In the genomic region with DNA sequence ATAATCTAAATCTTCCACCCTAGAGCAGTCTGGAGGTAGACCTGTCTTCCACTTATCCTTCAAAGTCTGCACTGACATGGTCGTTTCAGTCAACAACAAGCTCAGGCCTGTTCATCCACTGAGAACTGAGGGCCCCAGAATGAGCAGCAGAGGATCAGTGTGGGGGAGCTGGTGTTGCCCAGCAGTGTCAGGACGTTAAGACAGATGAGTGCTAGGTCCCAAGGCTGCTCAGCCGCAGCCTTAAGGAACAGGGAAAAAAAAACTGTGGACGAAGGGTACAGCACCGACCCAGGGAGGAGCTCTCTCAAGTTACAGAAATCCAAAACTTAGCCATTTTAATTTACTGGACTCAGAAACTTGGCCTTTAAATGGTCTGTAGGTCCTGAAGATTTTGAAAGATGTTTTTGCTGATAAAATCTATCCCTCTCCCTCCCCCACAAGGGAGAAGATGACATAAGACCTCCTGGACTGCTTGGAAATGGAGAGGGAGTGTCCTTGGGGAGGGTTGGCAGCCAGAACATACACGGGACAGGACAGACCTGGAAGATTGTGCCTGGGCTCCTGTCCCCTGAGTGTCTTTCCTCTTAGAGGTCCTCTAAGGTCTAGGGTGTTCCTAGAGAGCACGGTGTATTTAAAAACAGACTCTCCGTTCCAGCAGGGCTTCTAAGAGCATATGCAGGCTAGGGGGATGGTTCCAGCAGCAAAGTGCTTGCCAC, we compare ENCODE assay signal across 11 mouse cellular contexts.
DNase-seq lines count a peak whose midpoint lies in the region.
"Had no signal": no experiment of that assay in that cellular context is flagged by ENCODE, and none has a peak within 500 bp of the region (broad histone marks: within the 10 kb centered on the region; RNA-seq: fewer than 3 reads in every experiment).

No protein-coding gene starts in this region.

- intact Hi-C loops in heart, postnatal 25 days (cut with DNase I) = no loop called here
- intact Hi-C loops in left cerebral cortex, postnatal 4 days (cut with DNase I) = no loop called here

- DNase-seq in adrenal gland, adult (ENCODE audit: inconsistent age in 2 of 2, low spot score in 1 of 2) = peak; percentile 71 to 79
- no peak for DNase-seq in adrenal gland, postnatal 4 days (ENCODE audit: low spot score in 2 of 2)
- peak; percentile 19 for DNase-seq in heart, adult 8-10 months (ENCODE audit: low spot score)
- no peak for DNase-seq in heart, postnatal 25 days (ENCODE audit: low spot score)
- DNase-seq in NIH3T3 (ENCODE audit: low read depth) = peak; percentile 31
- peak; percentile 21 for DNase-seq in fat pad, adult 2 months (ENCODE audit: extremely low read depth, low read depth, low spot score)
- DNase-seq in left cerebral cortex, postnatal 4 days = no peak
- no peak for DNase-seq in yolk sac, embryonic 10.5 days (ENCODE audit: low spot score)
- DNase-seq: cerebellum, adult 9-10 months; kidney, adult 2 months; retina, postnatal 1 day had no signal

Comparison
In these comparisons a context has a peak if more than half of its experiments do, and no peak if none do; other contexts are left out.
1. DNase-seq: peak in adrenal gland, adult (2 of 2), heart, adult 8-10 months (single experiment), NIH3T3 (single experiment) and fat pad, adult 2 months (single experiment); none in adrenal gland, postnatal 4 days (0 of 2), heart, postnatal 25 days (single experiment), left cerebral cortex, postnatal 4 days (single experiment) and yolk sac, embryonic 10.5 days (single experiment).